Mouse (Mus musculus): ENCODE measurements around the gene Inpp5k. TPM values are rescaled to one million over a fixed set of nuclear protein-coding genes. Genes with fewer than 3 reads are reported as not detected.

The Inpp5k gene
- total and polyA plus RNA-seq, 3 experiments = 31.2 to 41.9 (median 35.6) TPM

DNA sequence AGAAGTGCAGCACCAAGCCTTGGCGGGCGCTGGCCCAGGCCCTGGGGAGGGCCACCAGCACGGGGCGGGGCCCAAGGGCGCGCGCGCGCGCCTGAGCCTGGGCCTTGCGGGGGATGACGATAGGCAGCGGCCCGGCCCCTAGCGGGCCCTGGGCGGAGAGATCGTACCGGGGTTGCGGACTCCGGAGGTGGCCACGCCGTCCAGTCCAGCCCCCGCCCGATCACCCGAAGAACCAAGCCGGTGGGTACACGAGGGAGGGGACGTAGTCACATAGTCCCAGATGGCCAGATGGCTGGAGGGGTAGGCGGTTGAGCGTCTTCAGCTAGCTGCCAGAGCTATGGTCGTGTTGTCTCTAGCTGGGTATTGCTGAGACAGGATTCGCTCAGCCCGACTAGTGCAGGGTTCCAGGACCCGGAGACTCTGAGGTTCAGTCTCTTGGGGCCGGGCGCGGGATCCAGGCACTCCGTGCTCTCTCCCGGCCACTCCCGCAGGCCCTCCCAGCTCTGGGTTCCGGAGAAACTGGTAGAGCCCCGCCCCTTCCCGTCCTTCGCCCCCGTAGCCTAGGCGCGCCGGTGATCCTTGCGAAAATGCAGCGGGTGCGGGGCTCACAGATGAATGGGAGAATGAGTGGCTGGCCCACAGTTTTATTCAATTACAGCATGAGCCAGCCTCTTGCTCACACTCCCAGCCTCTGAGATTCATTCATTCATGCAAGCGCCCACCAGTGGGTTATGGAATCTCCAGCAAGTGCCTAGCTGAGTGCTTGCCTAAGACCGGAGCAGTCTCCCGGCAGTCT lies 20.8 kb downstream of the Inpp5k start:
- H3K9ac ChIP-seq (ENCODE audit: insufficient read depth, low read depth) = peak overlapping the region; percentile 86
- no peaks in the 10 kb centered on the region for H3K27me3 ChIP-seq (replicated peaks)
- H3K4me3 ChIP-seq (replicated peaks in 1 of 3; ENCODE audit: low read depth in 2 of 3, low read length in 2 of 3, poor library complexity in 1 of 3) = peak overlapping the region; percentile 62 to 97 (median 83)
- H3K79me2 ChIP-seq (replicated peaks; ENCODE audit: control insufficient read depth, extremely low read depth, insufficient read depth, poor library complexity, severe bottlenecking) = peaks cover 22% of the 10 kb centered on the region
- peaks cover 6 to 51% of the 10 kb centered on the region in 2 experiments; a peak in 3 of 4 replicates for H3K4me1 ChIP-seq (ENCODE audit: control insufficient read depth in 1 of 2, insufficient read depth in 2 of 2)
- DNase-seq (ENCODE audit: extremely low read depth) = peak; percentile 74
- peak overlapping the region; percentile 90 for H3K4me2 ChIP-seq (ENCODE audit: insufficient read depth, low read depth, poor library complexity, severe bottlenecking)
- no peaks in the 10 kb centered on the region for H3K9me3 ChIP-seq (replicated peaks; ENCODE audit: low read length)
- H3K27ac ChIP-seq (ENCODE audit: insufficient read depth, low read depth) = peak overlapping the region; percentile 77
- TF ChIP-seq JUND (conservative IDR thresholded peaks at IDR 0.05; ENCODE audit: low read depth, low read length) = no peak
- TF ChIP-seq CHD1 (IDR thresholded peaks at IDR 0.05; ENCODE audit: low read depth, low read length) = peak; percentile 93
- TF ChIP-seq GABPA (IDR thresholded peaks at IDR 0.05; ENCODE audit: insufficient replicate concordance, low read depth, low read length) = no peak
- TF ChIP-seq RAD21 (IDR thresholded peaks at IDR 0.05; ENCODE audit: low read depth, low read length) = no peak; the same call in 1 of the 2 replicates
- TF ChIP-seq EP300 (IDR thresholded peaks at IDR 0.05; ENCODE audit: low read length) = no peak
- TF ChIP-seq ETS1 (conservative IDR thresholded peaks at IDR 0.05; ENCODE audit: low read depth, low read length) = no peak; the same call in 1 of the 2 replicates
- no peak for TF ChIP-seq MAFK (IDR thresholded peaks at IDR 0.05; ENCODE audit: insufficient replicate concordance, low read length)
- TF ChIP-seq HCFC1 (IDR thresholded peaks at IDR 0.05; ENCODE audit: low read depth, low read length) = peak; percentile 46
- TF ChIP-seq ZMIZ1 (IDR thresholded peaks at IDR 0.05; ENCODE audit: low read depth, low read length) = peak; percentile 72; the same call in 1 of the 2 replicates
- peak; percentile 82 for TF ChIP-seq NRF1 (IDR thresholded peaks at IDR 0.05; ENCODE audit: low read depth, low read length)
- peak; percentile 77; the same call in 1 of the 2 replicates for TF ChIP-seq RCOR1 (conservative IDR thresholded peaks at IDR 0.05; ENCODE audit: low read depth, low read length)
- TF ChIP-seq NELFE (IDR thresholded peaks at IDR 0.05; ENCODE audit: low read depth, low read length) = peak; percentile 12
- TF ChIP-seq POLR2AphosphoS2 (IDR thresholded peaks at IDR 0.05; ENCODE audit: low read depth, low read length) = peak; percentile 78; the same call in 1 of the 2 replicates
- TF ChIP-seq MYC (IDR thresholded peaks at IDR 0.05; ENCODE audit: low read depth, low read length) = peak; percentile 81
- TF ChIP-seq CTCF (conservative IDR thresholded peaks at IDR 0.05 in 1 of 2, IDR thresholded peaks at IDR 0.05 in 1 of 2; ENCODE audit: low read depth in 2 of 2, low read length in 2 of 2) = no peak
- TF ChIP-seq USF2 (conservative IDR thresholded peaks at IDR 0.05; ENCODE audit: low read depth, low read length) = no peak; the same call in 1 of the 2 replicates
- peak; percentile 48 for TF ChIP-seq CHD2 (IDR thresholded peaks at IDR 0.05; ENCODE audit: low read length)
- no peak for TF ChIP-seq ZKSCAN1 (IDR thresholded peaks at IDR 0.05; ENCODE audit: borderline replicate concordance, low read depth, low read length)
- TF ChIP-seq E2F4 (IDR thresholded peaks at IDR 0.05; ENCODE audit: insufficient replicate concordance, low read depth, low read length) = peak; percentile 65; the same call in 1 of the 2 replicates
- 0 out of 2 replicates have a peak, but pooled peaks have one; percentile 45 for TF ChIP-seq IRF4 (IDR thresholded peaks at IDR 0.05; ENCODE audit: low read depth, low read length)
- TF ChIP-seq MAZ (IDR thresholded peaks at IDR 0.05; ENCODE audit: low read depth, low read length) = no peak; the same call in 1 of the 2 replicates
- 0 out of 2 replicates have a peak, but pooled peaks have one; percentile 10 for TF ChIP-seq SMC3 (IDR thresholded peaks at IDR 0.05; ENCODE audit: low read depth, low read length)
- peak; percentile 96 for TF ChIP-seq UBTF (IDR thresholded peaks at IDR 0.05; ENCODE audit: low read depth, low read length)
- TF ChIP-seq JUN (IDR thresholded peaks at IDR 0.05; ENCODE audit: insufficient read depth, low read depth, low read length) = no peak
- 0 out of 2 replicates have a peak, but pooled peaks have one; percentile 7 for TF ChIP-seq KAT2A (IDR thresholded peaks at IDR 0.05; ENCODE audit: insufficient replicate concordance, low read length)
- TF ChIP-seq POLR2A (IDR thresholded peaks at IDR 0.05; ENCODE audit: low read depth, low read length) = peak; percentile 77
- peak; percentile 86 for TF ChIP-seq MXI1 (IDR thresholded peaks at IDR 0.05; ENCODE audit: low read depth, low read length)
- TF ChIP-seq TBP (conservative IDR thresholded peaks at IDR 0.05; ENCODE audit: low read depth, low read length) = no peak; the same call in 1 of the 2 replicates
- TF ChIP-seq ZNF384 (IDR thresholded peaks at IDR 0.05; ENCODE audit: low read depth, low read length) = no peak
- 0 out of 2 replicates have a peak, but pooled peaks have one; percentile 12 for TF ChIP-seq MEF2A (IDR thresholded peaks at IDR 0.05; ENCODE audit: borderline replicate concordance, low read depth, low read length)
- TF ChIP-seq BHLHE40 (IDR thresholded peaks at IDR 0.05; ENCODE audit: low read depth, low read length) = no peak
- peak; percentile 71 for TF ChIP-seq MAX (IDR thresholded peaks at IDR 0.05; ENCODE audit: low read length)
- peak; percentile 26; the same call in 1 of the 2 replicates for TF ChIP-seq ELF1 (IDR thresholded peaks at IDR 0.05; ENCODE audit: low read depth, low read length)
- no peak for TF ChIP-seq USF1 (IDR thresholded peaks at IDR 0.05; ENCODE audit: low read depth, low read length)
- no peak for TF ChIP-seq PAX5 (IDR thresholded peaks at IDR 0.05; ENCODE audit: low read length)
- TF ChIP-seq TCF12 (IDR thresholded peaks at IDR 0.05; ENCODE audit: low read depth, low read length) = peak; percentile 77
- peak; percentile 87 for TF ChIP-seq SIN3A (IDR thresholded peaks at IDR 0.05; ENCODE audit: low read length)
- TF ChIP-seq ZC3H11A (IDR thresholded peaks at IDR 0.05; ENCODE audit: low read depth, low read length) = no peak
- dilution Hi-C loops (cut with MboI; ENCODE audit: extremely low pct_ligation_motif_present, extremely low pct_unique_long_range_greater_than_20kb, low sequenced_read_pairs) (no loop called here), in situ Hi-C loops (cut with MboI; ENCODE audit: low pct_ligation_motif_present, low pct_unique_long_range_greater_than_20kb, low sequenced_read_pairs) (no loop called here)
- peaks cover 12 to 26% of the 10 kb centered on the region in 2 experiments for H3K36me3 ChIP-seq (replicated peaks in 1 of 2; ENCODE audit: control insufficient read depth in 1 of 2, insufficient read depth in 1 of 2, low read length in 1 of 2)

Measured in CH12.LX (cell line).